Mouse (Mus musculus) c-Kit-positive CD71-positive TER-119-negative erythroid progenitor cells, embryonic 14.5 days (primary cell): ENCODE data around the gene Aldh1a2.

Experiments
- DNase-seq: peaks from one replicate; pipeline ENCODE4 v3.0.0-alpha.2; 2013; ENCODE audit warnings: low read depth

Gene Aldh1a2

GRCm38 (mm10) chr9:71289810-71290209, 74.2 kb downstream of the Aldh1a2 start:
- DNase-seq, result no peak

GRCm38 (mm10) chr9:71290730-71291129, 75.1 kb downstream of the Aldh1a2 start:
- DNase-seq, result no peak

- DNase-seq, result no peak
Observed at GRCm38 (mm10) chr9:71295501-71295900, 79.9 kb downstream of the Aldh1a2 start.

GRCm38 (mm10) chr9:71303594-71303993, 88.0 kb downstream of the Aldh1a2 start:
- DNase-seq, result no peak

- no peak for DNase-seq
Observed at GRCm38 (mm10) chr9:71307106-71307789, 91.7 kb downstream of the Aldh1a2 start.

GRCm38 (mm10) chr9:71315960-71316359, 100.4 kb downstream of the Aldh1a2 start:
- no peak for DNase-seq

- DNase-seq, result no peak
Observed at GRCm38 (mm10) chr9:71317096-71317920, 101.7 kb downstream of the Aldh1a2 start.

- DNase-seq, result no peak
Observed at GRCm38 (mm10) chr9:71317921-71318241, 102.3 kb downstream of the Aldh1a2 start.

DNA sequence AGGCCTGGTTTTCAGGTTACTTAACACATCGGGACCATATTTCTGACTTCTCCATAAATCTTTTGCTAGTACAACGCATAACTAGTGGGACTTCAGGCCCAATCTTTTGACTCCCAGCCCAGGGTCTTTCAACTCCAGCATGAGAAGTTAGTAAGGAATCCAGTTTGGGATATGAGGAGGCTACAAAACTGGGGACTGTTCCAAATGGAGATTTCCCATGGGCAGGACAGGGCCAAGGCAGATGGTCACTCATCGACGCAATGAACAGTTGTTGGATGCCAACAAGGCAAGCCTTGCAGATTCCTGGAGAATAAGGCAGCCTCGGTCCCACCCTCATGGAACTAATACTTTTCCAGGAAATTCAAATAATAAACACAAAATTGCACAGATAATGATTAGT, 104.2 kb downstream of the Aldh1a2 start:
- no peak for DNase-seq

GRCm38 (mm10) chr9:71320246-71321155, 104.9 kb downstream of the Aldh1a2 start:
- DNase-seq, result peak; percentile 16

DNA sequence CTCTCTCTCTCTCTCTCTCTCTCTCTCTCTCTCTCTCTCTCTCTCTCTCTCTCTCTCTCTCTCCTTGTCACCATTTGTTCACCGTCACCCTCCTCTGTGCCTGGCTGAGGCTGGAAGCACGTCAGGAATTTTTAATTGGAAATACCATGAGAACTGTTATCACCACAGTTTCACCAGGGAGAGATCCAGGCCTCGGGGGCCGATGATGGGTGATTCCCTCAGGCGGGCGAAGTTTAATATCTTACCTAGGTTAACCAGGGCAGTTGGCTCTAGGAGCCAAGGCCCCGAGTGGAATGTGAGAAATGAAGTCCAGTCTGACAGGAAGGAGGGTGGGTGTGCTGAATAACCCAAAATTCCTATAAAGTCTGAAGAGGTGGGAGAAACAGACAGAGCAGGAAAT, 105.8 kb downstream of the Aldh1a2 start:
- DNase-seq, result no peak

GRCm38 (mm10) chr9:71321871-71322270, 106.3 kb downstream of the Aldh1a2 start:
- DNase-seq, result no peak

GRCm38 (mm10) chr9:71323303-71323952, 107.8 kb downstream of the Aldh1a2 start:
- no peak for DNase-seq

- DNase-seq, result no peak
Observed at GRCm38 (mm10) chr9:71324060-71324459, 108.5 kb downstream of the Aldh1a2 start.

DNA sequence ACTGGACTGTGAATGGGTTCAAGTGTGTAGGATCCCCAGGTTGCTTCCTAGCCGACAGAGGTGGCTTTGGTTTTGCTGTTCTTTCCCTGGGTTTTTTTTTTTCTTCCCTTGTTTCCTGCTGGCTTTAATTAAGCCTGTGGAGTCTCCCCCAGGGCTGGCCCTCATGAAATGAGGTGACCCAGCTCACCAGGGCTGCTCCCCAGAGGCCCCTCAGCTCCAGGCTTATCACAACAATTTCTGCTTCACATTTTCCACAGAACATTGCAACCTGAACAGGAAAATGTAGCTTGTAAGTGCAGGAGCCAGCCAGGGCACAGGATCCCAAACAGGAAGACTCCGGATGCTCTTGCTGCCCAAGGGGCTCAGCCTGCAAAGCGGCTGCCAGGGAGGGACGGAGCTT, 110.7 kb downstream of the Aldh1a2 start:
- DNase-seq, result no peak

GRCm38 (mm10) chr9:71331661-71332060, 116.1 kb downstream of the Aldh1a2 start:
- no peak for DNase-seq

DNA sequence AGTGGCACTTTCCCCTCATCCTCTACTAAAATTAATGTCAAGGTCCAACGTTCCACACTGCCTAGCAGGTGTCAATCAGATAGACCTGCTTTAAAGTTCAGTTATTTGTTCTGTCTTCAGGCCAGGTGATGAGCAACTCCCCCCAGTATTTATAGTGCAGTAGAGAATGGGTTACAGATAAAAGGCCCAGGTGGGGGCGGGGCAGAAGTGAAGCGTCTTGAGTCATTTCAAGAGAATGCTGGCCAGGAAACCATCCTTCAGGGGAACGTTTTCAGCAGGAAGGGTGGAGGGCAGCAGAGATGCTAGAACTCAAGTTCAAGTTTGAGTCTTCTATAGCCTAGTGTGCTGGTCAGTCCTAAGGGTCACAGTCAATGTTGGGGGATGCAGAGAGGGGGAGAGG, 121.1 kb downstream of the Aldh1a2 start:
- no peak for DNase-seq

DNA sequence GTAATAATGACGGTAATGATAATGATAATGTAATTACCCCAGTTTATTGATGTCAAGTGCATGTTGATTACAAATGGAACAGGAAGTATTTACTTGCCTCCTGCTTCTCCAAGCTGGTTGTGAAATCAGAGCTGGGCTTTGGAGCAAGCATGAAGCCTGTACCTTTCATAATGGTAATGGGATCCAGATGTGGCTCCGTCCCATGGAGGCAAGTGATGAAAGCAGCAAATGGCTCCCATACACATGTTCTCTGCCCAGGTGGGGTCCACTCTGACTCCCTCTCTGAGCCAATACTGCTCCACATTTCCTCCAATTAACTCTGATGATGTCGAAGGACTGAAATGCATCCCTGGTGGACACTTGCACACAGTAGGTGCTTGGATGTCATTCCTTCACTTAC, 121.8 kb downstream of the Aldh1a2 start:
- DNase-seq, result no peak

- DNase-seq, result no peak
Observed at GRCm38 (mm10) chr9:71340116-71340515, 124.5 kb downstream of the Aldh1a2 start.
